Mouse (Mus musculus) heart, adult 11 months (tissue): Measurements from ENCODE around the gene Kirrel3.

ENCODE experiments used
- DNase-seq: peaks from one replicate; pipeline ENCODE4 v3.0.0; 2022

Gene Kirrel3

GRCm38 (mm10) chr9:34604931-34605330, 119.2 kb downstream of the Kirrel3 start:
- DNase-seq = no peak

GRCm38 (mm10) chr9:34605486-34605885, 119.8 kb downstream of the Kirrel3 start:
- DNase-seq = peak; percentile 25

GRCm38 (mm10) chr9:34607976-34608375, 122.3 kb downstream of the Kirrel3 start:
- peak; percentile 33 for DNase-seq

- peak; percentile 79 for DNase-seq
Measured at GRCm38 (mm10) chr9:34612886-34613769, 127.4 kb downstream of the Kirrel3 start.

GRCm38 (mm10) chr9:34618099-34618498, 132.4 kb downstream of the Kirrel3 start:
- DNase-seq = no peak

- DNase-seq = no peak
Measured at GRCm38 (mm10) chr9:34619913-34620312, 134.2 kb downstream of the Kirrel3 start.

- peak; percentile 53 for DNase-seq
Measured at GRCm38 (mm10) chr9:34623526-34623925, 137.8 kb downstream of the Kirrel3 start.

- peak; percentile 64 for DNase-seq
Measured at GRCm38 (mm10) chr9:34624021-34624420, 138.3 kb downstream of the Kirrel3 start.

- DNase-seq = peak; percentile 66
Measured at GRCm38 (mm10) chr9:34628841-34629240, 143.1 kb downstream of the Kirrel3 start.

GRCm38 (mm10) chr9:34635696-34636095, 150.0 kb downstream of the Kirrel3 start:
- DNase-seq = peak; percentile 39

GRCm38 (mm10) chr9:34643917-34644316, 158.2 kb downstream of the Kirrel3 start:
- no peak for DNase-seq

GRCm38 (mm10) chr9:34644392-34644791, 158.7 kb downstream of the Kirrel3 start:
- DNase-seq = peak; percentile 61

GRCm38 (mm10) chr9:34646831-34647230, 161.1 kb downstream of the Kirrel3 start:
- DNase-seq = peak; percentile 54

GRCm38 (mm10) chr9:34652278-34652677, 166.6 kb downstream of the Kirrel3 start:
- peak; percentile 55 for DNase-seq

- no peak for DNase-seq
Measured at GRCm38 (mm10) chr9:34653141-34653540, 167.4 kb downstream of the Kirrel3 start.

GRCm38 (mm10) chr9:34660566-34660965, 174.9 kb downstream of the Kirrel3 start:
- DNase-seq = peak; percentile 55

GRCm38 (mm10) chr9:34663412-34663811, 177.7 kb downstream of the Kirrel3 start:
- peak; percentile 83 for DNase-seq

- peak; percentile 55 for DNase-seq
Measured at GRCm38 (mm10) chr9:34665361-34666129, 179.9 kb downstream of the Kirrel3 start.

GRCm38 (mm10) chr9:34667182-34667581, 181.5 kb downstream of the Kirrel3 start:
- DNase-seq = no peak

GRCm38 (mm10) chr9:34670906-34671305, 185.2 kb downstream of the Kirrel3 start:
- peak; percentile 74 for DNase-seq

- peak; percentile 57 for DNase-seq
Measured at GRCm38 (mm10) chr9:34686798-34687197, 201.1 kb downstream of the Kirrel3 start.

GRCm38 (mm10) chr9:34688358-34688757, 202.7 kb downstream of the Kirrel3 start:
- peak; percentile 61 for DNase-seq

- DNase-seq = peak; percentile 71
Measured at GRCm38 (mm10) chr9:34689375-34689774, 203.7 kb downstream of the Kirrel3 start.

- no peak for DNase-seq
Measured at GRCm38 (mm10) chr9:34695646-34696045, 210.0 kb downstream of the Kirrel3 start.
